Mouse (Mus musculus) CH12F3 (cell line): Measurements from ENCODE around the gene Dennd4b.
"Not testable (repeated sequence)": the region's sequence is repeated elsewhere in the genome, so short reads cannot be mapped to it uniquely, and the experiment has no call there.

Experiments used
- in situ Hi-C: fragments of 300-500 bp; cut with MboI; formaldehyde crosslinking; loops from 2 replicates; pipeline ENCODE4 v1.14.3; 2020; ENCODE audit warnings: low sequenced_read_pairs

Dennd4b gene

DNA sequence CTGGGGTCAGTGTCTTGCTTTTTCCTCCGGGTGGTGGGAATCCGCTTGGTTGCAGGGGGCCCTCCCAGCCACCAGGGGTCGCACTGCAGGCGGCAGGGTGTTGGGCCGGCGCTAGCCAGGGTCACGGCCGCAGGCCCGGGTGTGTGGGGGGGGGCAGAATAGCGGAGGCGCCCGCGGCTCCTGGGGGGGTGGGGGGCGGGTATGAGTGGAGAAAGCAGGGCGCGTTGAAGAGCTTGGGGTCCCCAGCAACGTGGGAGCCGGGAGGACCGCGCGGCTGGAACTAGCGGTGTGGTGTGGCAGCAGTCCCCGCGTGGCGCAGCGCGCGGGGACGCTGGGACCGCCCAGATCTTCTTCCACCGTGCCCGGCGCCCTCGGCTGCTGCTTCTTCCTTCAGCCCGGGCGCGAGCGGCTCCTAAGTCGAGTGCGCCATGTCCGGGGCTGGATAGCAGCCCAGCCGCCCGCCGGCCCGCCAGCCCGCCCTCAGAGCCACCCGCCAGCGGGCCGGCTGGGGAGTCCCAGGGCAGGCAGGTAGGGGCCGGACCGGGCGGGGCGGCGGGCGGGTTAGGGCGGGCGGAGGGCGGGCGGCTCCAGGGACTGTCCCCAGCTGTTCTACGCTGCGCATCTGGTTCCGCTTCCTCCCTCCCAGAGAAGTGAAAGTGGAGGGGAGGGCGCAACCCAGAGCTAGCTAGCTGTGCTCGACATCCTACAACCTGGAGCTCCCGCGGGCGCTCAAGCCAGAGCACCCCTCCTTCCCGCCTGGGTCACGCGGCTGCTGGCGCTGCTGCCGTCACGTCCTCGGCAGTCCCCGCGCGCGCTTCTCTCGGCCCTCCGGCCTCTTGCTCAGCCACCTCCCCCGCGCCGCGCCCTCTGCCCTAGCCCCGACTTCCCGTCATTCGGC lies at the start of gene Dennd4b:
TSS of gene Dennd4b (plus strand) at position 152 of the 898 bp plus-strand sequence.
- in situ Hi-C loops, result no loop called here

DNA sequence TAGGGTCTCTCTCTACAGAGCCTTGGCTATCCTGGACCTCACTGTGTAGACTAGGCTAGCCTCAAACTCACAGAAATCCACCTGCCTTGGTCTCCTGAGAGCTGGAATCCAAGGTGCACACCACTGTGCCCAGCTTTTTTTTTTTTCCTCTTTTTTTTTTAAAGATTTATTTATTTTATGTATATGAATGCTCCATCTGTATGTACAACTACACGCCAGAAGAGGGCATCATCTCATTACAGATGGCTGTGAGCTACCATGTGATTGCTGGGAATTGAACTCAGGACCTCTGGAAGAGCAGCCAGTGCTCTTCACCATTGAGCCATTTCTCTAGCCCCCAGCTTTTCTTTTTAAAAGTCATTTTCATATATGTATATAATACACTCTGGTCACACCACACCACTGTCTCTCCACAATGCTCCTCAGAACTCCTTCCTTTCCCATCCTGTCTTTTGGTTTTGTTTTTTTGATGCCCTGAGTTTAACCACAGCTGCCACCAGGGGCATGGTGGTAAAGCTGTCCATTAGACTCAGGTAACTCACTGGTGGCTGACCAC lies 49.1 kb upstream of the Dennd4b start:
- in situ Hi-C loops, result loop anchor here (10.0 kb wide), 1 partner anchor 159 kb away; no protein-coding TSS in a partner anchor

DNA sequence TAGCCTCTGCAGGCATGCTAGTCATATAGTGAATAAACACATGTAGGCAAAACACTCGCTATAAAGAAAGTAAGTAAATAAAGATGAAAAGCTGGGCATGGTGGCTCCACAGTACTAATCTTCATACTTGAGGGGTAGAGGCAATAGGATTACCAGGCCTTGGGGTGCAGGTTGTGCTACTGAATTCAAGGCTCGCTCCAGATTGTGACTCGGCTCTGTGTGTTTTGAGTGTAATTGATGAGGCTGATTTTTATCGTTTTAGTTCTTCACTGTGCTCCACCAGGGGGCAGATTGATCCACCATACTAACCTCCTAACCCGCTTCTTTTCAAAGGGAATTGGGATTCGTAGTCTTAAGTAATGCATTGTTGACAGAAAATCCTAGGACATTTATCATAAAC lies 44.9 kb upstream of the Dennd4b start:
- in situ Hi-C loops, result no loop called here

DNA sequence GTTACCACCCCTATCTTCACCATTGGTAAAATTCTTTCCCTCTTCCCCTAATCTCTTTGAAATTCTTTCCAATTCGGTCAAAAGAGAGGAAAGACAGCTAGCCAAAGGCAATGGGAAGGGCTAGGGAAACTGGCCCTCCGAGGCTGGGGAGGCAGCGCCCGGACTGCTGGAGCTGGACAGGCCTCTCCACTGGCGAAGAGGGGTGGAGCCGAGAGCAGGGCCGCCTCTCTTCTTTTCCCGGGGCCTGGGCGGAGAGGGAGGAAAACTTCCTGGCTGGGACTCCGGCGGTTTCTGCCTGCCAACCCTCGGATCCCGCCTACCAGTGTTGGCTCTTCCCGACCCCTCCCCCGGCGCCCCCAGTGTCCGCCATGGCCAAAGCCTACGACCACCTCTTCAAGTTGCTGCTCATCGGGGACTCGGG lies 44.4 kb upstream of the Dennd4b start:
- in situ Hi-C loops, result no loop called here

DNA sequence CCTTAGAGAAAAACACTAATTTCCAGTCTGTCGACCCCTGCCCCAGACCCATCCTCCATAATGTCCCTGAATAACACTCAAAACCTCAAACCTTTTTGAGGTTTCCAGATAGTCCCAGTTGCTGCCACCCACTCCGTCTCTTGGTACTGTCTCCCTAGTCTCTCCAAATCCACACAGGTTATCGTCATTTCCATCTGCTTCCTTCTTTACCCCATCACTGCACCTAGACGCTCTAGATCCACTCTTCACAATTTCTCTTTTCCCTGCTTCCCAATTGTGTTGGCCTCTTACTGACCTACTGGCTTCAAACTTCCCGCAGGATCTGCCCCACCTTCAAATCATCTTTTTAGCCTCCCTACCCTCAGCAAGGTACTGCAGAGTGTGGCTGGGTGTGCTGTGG lies 43.9 kb upstream of the Dennd4b start:
- in situ Hi-C loops, result no loop called here

DNA sequence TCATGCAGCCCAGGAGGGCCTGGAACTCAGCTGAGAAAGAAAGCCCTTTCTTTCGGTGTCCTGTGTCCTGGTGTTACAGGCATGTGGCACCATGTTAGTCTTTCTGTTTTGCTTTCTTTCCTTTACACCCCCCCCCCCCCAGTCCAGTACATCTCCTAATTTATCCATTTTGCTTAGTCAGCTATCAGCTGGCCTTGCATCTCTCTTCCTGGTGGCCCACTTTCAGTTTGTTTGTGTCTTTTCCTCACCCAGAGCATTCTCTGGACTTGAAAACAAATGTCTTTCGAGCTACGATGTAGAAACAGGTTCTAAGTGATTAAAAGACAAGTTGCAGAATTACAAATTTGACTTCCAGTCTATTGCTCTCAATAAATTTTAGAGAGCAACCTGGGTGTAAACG lies 42.5 kb upstream of the Dennd4b start:
- in situ Hi-C loops, result no loop called here

DNA sequence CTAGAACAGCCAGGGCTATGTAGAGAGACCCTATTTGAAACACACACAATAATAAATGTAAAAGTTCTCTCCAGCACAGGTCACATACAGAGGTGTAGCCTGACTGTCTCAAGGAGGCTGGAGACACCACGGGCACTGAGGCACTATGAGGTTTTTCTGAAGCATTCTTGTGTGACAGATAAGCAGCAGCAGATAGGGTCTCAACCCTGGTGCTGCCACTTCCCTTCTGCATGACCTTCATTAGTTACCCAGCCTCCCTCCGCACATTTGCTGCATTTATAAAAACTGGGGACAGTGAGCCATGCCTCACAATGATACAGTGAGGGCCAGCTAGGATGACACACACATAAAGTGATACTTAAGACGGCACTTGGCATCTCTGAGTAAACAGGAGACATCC lies 42.0 kb upstream of the Dennd4b start:
- in situ Hi-C loops, result no loop called here

DNA sequence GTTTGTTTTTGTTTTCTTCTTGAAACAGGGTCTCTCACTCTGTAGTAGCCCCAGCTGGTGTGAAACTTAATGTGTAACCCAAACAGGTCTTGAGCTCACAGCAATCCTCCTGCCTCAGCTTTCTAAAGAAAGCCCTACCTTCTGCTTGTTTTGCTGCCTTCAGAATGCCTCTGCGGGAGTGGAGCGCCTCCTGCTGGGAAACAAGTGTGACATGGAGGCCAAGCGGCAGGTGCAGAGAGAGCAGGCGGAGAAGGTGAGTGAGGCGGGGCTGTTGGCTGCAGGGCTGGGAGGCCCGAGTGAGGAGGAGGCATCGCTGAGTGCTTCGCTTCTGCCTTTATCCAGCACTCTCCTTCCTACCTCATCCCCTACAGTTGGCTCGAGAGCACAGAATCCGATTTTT lies 40.7 kb upstream of the Dennd4b start:
- in situ Hi-C loops, result no loop called here

DNA sequence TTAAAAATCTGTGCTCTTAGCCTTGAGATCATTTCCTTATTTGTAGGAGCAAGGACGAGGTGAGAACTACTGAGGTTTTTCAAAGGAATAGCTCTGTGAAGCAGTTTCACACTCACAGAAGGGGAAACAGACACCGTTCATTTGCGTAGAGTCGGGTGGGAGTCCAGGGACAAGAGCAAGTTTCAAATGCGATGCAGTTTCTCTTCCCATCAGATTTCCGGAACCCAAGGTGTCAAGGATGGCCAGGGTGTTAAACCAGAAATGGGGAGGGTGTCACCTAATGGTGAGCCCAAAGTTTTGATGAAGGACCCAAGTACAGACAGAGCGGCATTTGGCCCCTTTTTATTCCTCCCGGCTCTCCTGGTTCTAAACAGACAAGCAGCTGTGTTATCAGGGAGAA lies 33.9 kb upstream of the Dennd4b start:
- in situ Hi-C loops, result no loop called here

DNA sequence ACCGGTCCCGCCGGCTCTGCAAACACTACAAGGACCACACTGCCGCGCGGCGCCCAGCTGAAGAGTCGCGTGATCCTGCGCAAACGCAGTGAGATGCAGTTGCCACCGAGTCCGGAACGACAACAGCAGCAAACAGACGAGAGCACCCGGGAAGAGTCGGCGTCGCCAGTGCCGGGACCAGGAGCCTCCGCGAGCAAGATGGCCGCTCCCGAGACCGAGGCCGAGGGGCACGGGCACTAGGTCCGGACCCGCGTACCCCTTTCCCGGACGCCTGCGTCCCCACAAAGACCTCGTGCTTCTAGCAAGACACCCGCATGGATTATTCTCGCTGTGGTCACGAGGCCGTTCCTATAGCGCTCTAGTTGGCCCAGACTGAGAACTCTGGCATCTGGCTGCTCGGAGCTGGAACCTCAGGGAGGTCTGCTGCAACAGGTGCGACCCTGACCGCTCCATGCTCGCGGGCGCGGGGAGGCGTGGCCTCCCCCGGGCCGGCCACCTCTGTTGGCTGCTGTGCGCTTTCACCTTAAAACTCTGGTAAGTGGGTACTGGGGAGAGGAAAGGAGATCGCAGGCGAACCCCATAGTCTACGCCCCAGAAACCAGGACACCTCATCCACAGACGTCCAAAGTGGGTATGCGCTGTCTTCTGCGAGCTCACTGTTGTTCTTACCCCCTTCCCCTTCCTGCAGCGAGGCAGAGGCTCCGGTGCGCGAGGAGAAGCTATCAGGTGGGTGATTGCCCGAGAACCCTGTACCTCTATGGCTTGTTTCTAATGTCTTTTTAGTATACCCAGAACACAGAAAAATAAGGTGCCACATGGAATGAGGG lies 33.3 kb upstream of the Dennd4b start, which contains the start of gene Jtb:
TSS of gene Jtb (plus strand) at position 91 of the 827 bp plus-strand sequence.
- in situ Hi-C loops, result no loop called here

DNA sequence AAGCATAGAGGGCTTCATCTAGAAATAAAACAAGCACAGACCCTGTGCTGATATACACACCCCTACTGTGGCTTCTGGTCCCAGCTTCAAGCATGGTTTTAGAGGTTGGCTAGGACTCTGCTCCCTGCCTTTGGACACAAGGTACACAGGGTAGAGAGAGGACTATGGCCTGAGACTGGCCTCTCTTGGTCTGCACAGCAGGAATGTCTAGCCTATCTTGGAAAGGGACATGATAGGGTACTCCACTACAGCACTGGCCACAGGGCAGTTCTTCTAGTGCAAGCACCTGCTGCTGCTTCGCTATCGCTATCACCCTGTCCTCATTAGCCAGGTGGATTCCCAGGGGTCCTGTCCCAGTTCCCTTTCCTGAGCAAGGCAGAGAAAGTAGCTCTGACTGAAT lies 23.7 kb upstream of the Dennd4b start:
- in situ Hi-C loops, result no loop called here

DNA sequence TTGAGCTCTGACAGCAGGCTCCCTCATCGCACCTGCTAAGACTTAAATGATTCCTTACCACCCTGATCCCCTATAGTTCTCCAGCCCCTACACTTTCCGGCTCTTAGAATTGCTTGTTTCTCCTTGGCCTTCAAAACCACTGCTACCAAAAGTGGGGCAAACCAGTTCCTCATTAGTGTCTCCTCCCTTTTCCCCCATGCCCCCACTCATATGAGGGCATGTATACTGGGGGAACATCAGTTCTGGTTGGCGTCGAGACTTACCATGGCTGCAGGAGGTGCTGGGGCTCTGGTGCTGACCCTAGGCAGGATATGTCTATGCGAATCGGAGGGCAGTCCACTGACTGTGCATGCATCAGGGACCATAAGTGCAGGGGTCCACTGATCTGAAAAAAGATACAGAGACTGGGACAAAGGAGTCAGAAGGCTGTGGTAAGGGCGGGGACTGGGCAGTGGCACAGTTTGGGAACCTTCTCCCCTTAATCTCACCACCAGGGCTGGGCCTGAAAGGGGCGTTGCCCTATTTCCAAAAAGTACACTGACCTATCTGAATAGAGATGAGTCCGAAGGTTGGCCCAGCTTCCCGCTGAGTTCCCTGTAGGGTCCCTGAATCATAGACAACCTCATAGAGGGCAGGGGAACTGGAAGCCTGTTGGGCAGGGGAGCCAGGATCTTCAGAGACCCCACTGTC lies 23.2 kb upstream of the Dennd4b start:
- in situ Hi-C loops, result no loop called here

DNA sequence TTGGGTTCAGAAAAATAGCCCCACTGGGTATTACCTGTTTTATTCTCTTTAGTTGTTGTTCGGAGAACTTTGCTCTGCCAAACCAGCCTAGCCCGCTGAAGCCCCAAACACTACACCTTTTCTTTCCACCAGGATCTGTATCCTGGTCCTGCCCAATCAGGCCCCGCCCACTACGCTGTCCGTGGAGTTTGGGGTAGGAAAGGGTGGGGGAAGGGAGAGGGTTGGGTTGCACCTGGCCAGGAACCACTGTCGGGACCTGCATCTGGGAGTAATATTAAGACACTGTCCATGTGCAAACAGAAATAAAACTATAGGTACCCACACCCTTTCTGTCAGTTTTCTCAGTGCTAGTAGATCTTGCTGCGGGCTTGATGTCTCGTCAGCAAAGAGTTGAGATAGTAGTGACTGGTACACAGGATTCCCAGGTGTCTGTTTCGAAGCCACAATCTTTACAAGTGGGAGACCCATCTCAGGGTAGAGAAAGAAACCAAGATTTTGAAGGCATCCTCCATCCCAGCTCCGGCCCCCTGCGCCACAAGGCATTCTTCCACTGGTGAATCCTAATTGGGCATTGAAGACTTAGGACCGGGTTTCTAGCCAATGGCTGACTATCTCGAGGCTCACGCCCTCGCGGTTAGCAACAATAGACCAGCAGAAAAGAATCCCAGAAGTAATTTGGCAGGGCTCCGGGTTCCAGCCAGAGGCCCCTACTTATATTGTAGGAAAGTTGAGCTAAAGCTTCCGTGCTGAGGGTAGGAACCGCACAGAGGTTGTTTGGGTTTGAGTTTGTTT lies 21.8 kb upstream of the Dennd4b start, which contains the start of gene Creb3l4:
TSS of gene Creb3l4 (minus strand) at position 529 of the 792 bp plus-strand sequence.
- in situ Hi-C loops, result no loop called here

DNA sequence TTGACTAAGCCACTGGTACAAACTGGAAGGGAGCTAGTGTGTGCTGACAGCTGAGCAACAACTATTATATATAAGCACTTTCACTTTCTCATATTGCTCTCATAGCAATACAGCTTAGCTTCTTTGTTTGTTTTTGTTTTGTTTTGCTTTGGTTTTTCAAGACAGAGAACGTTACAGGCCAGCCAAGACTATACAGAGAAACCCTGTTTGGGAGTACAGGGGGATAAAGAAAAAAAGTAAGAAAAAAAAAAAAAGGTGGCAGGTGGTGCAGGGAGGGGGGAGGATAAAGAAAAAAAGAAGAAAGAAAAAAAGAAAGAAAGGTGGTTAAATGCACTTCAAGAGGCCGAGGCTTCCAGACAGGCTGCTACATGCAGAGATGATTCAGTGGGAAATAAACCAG lies 19.6 kb upstream of the Dennd4b start:
- in situ Hi-C loops, result no loop called here

DNA sequence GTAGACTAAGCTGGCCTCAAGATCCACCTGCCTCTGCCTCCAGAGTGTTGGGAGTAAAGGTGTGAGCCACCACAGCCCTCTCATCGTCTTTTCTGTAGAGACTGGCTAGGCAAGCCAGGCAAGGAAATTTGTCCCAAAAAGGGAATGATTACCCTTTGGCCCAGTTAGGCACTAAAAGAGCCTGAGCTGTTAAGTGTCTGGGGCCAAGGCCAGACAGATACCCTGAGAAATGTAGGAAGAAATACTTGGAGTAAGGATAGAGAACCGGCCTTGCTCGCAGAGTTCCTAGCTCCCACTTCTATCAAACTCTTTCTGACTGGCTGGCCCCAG lies 17.4 kb upstream of the Dennd4b start:
- in situ Hi-C loops, result no loop called here

DNA sequence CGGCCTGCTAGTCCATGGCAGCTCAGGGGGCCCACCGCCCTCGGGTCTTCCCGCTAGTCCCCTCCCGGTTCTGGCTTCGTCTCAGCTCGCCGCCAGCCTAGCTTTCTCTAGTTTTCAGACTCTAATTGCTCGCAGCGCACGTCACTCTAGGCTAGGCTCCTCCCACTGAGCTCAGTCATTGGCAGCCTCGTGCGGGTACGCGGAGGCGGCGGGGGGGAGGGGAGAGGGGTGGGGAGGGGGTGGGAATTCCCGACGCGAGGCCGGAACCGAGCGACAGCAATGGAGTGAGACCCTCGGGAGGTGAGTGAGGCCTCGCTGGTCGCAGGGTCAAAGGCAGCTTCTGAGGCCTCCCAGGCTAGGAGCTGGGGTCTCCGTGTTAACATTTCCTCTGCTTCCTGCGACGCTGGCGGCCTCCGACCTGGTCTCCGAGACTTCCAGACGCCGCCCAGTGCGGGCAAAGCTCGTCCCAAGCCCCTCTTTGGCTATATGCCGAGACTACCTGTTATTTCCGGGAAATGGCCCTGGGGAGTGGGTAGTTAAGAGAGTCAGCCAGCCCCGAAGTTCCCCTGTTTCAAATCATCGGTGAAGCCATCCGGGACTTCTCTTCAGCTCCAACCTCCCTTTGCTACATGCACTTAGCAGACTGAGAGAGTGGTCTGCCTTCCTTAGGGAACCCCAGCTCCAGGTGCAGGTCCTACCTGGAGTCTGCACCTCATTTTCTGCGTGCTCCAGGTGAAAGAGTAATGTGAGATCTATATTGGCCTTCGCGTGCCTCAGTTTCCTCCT lies 16.8 kb upstream of the Dennd4b start, which contains the start of gene Slc39a1:
TSS of gene Slc39a1 (plus strand) at position 213 of the 786 bp plus-strand sequence.
- in situ Hi-C loops, result no loop called here

DNA sequence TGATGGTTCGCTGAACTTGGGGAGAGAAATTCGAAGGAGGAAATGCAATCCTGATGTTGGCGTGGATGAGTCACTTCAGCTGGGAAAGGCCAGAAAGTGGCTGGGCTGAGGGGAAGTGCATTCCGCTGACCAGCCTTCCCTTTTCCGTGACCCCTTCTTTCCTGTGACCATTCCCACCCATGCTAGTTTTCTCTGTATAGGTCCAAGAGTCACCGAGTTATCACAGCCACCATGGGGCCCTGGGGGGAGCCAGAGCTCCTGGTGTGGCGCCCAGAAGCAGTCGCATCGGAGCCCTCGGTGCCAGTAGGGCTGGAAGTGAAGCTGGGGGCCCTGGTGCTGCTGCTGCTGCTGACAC lies 16.3 kb upstream of the Dennd4b start:
- in situ Hi-C loops, result no loop called here

DNA sequence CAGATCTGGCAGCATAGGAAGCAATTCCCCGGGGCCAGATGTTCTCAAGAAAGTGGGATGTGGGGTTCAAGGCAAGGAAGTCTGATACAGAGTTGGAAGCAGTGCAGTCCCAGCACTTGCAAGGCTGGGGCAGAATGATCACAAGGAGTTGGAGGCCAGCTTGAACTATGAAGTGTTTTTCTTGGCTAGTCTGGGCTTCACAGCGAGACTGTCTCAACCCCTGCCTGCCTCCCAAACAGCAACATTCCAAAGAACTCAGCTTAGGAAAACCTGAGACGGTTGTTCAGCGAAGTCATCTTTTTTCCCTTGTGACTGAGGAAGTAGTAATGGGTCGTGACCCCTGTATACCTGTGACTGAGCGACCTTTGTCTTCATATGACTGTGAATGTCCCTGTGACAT lies 14.2 kb upstream of the Dennd4b start:
- in situ Hi-C loops, result no loop called here

DNA sequence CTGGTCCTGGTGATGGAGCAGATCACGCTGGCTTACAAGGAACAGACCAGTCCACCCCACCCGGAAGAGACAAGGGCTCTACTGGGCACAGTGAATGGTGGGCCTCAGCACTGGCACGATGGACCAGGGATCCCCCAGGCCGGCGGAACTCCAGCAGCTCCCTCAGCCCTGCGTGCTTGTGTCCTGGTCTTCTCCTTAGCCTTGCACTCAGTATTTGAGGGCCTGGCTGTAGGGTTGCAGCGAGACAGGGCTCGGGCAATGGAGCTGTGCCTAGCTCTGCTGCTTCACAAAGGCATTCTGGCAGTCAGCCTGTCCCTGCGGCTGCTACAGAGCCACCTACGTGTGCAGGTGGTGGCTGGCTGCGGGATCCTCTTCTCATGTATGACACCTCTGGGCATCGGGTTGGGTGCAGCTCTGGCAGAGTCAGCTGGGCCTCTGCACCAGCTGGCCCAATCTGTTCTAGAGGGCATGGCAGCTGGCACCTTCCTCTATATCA lies 13.2 kb upstream of the Dennd4b start:
- in situ Hi-C loops, result not testable (repeated sequence)
